Mouse (Mus musculus) heart, embryonic 15.5 days (tissue): Measurements from ENCODE around the gene Tomm40l. TPM values are rescaled to one million over a fixed set of nuclear protein-coding genes. Genes with fewer than 3 reads are reported as not detected.

Experiments
- ATAC-seq: fragments of 200-750 bp; cut with Nextera tagmentation; replicated peaks from 2 replicates; pipeline ENCODE4 v1.8.0; 2017; ENCODE audit warnings: low read depth, moderate TSS enrichment; ENCODE audit not compliant: insufficient number of reproducible peaks, insufficient read depth, low FRiP score
- H3K27ac ChIP-seq: fragments of 300-500 bp; sonication (generic); 2 replicates; pipeline ENCODE4 v1.5.1; 2015; ENCODE audit warnings: mild to moderate bottlenecking, inconsistent platforms
- H3K27me3 ChIP-seq: fragments of 300-500 bp; sonication (generic); 2 replicates; pipeline ENCODE4 v1.6.1; 2015; ENCODE audit warnings: inconsistent platforms
- H3K36me3 ChIP-seq: fragments of 300-500 bp; sonication (generic); 2 replicates; pipeline ENCODE4 v1.6.1; 2015; ENCODE audit warnings: mild to moderate bottlenecking, inconsistent platforms
- H3K4me1 ChIP-seq: fragments of 300-500 bp; sonication (generic); replicated peaks from 2 replicates; pipeline ENCODE4 v1.6.1; 2015; ENCODE audit warnings: inconsistent platforms
- H3K4me2 ChIP-seq: fragments of 300-500 bp; sonication (generic); 2 replicates; pipeline ENCODE4 v1.6.1; 2015; ENCODE audit warnings: inconsistent platforms, mild to moderate bottlenecking, moderate library complexity
- H3K4me3 ChIP-seq: fragments of 300-500 bp; sonication (generic); 2 replicates; pipeline ENCODE4 v1.5.1; 2015; ENCODE audit warnings: mild to moderate bottlenecking, inconsistent platforms
- H3K9ac ChIP-seq: fragments of 300-500 bp; sonication (generic); 2 replicates; pipeline ENCODE4 v1.6.1; 2015; ENCODE audit warnings: mild to moderate bottlenecking, inconsistent platforms
- H3K9me3 ChIP-seq: fragments of 300-500 bp; sonication (generic); replicated peaks from 2 replicates; pipeline ENCODE4 v1.6.1; 2016; ENCODE audit warnings: inconsistent platforms
- WGBS: fragments of 180-500 bp; shearing (Covaris S2); methylation state at CpG from one replicate; pipeline ENCODE4 v1.1.7; 2015; ENCODE audit warnings: mixed read lengths; 5-methylcytosine and 5-hydroxymethylcytosine counted together
- polyA plus RNA-seq: library from polyadenylated mRNA; unstranded; fragments of >200 nt; fragmentation: Nextera tagmentation; extraction: Ambion mirVana; gene quantifications from 2 replicates; pipeline ENCODE4 v1.2.1, GENCODE M21; 2015

Gene Tomm40l
- polyA plus RNA-seq = 55.6 and 57.9 TPM in 2 replicates

GRCm38 (mm10) chr1:171222238-171223155, at the start of gene Tomm40l:
Gene Tomm40l, minus strand, starts transcription at chr1:171222514.
- Histone ChIP-seq H3K4me2 (peak within 1 kb of the TSS; percentile 81), H3K9ac (peak within 1 kb of the TSS; percentile 56), H3K4me3 (peak within 1 kb of the TSS; percentile 60), H3K27ac (peak within 1 kb of the TSS; percentile 94), H3K36me3 (peaks cover 21% of the 10 kb centered on the region; the same call in 1 of the 2 replicates), H3K9me3 (no peaks in the 10 kb centered on the region), H3K27me3 (no peaks in the 10 kb centered on the region), H3K4me1 (peaks cover 15% of the 10 kb centered on the region)
- ATAC-seq = peak; percentile 97
- WGBS = 2% methylated on average over 28 of the region's 28 CpGs

- H3K4me1 ChIP-seq = peaks cover 12% of the 10 kb centered on the region
- no peak for ATAC-seq
- H3K27me3 ChIP-seq = no peaks in the 10 kb centered on the region
- 0 out of 2 replicates have a peak overlapping the region, but pooled peaks have one; percentile 83 for H3K4me2 ChIP-seq
- WGBS = 87% methylated on average over 3 of the region's 3 CpGs
- H3K4me3 ChIP-seq = no peak overlapping the region
- no peaks in the 10 kb centered on the region for H3K9me3 ChIP-seq
- H3K9ac ChIP-seq = no peak overlapping the region
- H3K36me3 ChIP-seq = peaks cover 47% of the 10 kb centered on the region
- no peak overlapping the region for H3K27ac ChIP-seq
Observed at GRCm38 (mm10) chr1:171272086-171272485, 49.8 kb upstream of the Tomm40l start.

GRCm38 (mm10) chr1:171271622-171272021, 49.3 kb upstream of the Tomm40l start:
- no peaks in the 10 kb centered on the region for H3K9me3 ChIP-seq
- no peak overlapping the region for H3K9ac ChIP-seq
- peaks cover 42% of the 10 kb centered on the region for H3K36me3 ChIP-seq
- 62% methylated on average over 10 of the region's 10 CpGs for WGBS
- no peaks in the 10 kb centered on the region for H3K27me3 ChIP-seq
- peak overlapping the region; percentile 83; the same call in 1 of the 2 replicates for H3K4me2 ChIP-seq
- peaks cover 12% of the 10 kb centered on the region for H3K4me1 ChIP-seq
- peak overlapping the region; percentile 89; the same call in 1 of the 2 replicates for H3K4me3 ChIP-seq
- ATAC-seq = no peak
- no peak overlapping the region for H3K27ac ChIP-seq

DNA sequence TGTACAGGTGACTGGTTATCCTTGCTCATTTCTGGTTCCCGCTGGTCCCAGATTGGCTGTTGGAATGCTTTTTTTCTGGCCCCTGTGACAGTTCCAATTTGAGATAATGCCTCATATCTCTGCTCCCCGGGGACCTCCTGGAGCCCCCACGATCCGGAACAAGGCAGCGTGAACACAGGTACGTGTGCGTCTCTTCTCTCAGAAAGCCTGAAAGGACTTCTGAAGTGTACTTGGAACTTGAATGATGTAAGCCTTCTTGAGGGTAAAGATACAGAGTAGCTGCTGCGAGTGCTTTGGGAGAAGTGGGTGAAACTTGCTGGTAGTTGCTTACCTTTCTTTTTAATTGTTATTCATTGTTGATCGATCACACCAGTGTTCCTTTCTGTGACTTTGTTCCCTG, 48.9 kb upstream of the Tomm40l start:
- peak overlapping the region; percentile 83 for H3K4me2 ChIP-seq
- no peaks in the 10 kb centered on the region for H3K9me3 ChIP-seq
- H3K36me3 ChIP-seq = peaks cover 38% of the 10 kb centered on the region
- no peaks in the 10 kb centered on the region for H3K27me3 ChIP-seq
- H3K4me3 ChIP-seq = peak overlapping the region; percentile 89
- peaks cover 12% of the 10 kb centered on the region for H3K4me1 ChIP-seq
- 35% methylated on average over 9 of the region's 9 CpGs for WGBS
- no peak for ATAC-seq
- peak overlapping the region; percentile 83 for H3K9ac ChIP-seq
- 0 out of 2 replicates have a peak overlapping the region, but pooled peaks have one; percentile 72 for H3K27ac ChIP-seq

GRCm38 (mm10) chr1:171270573-171270900, 48.2 kb upstream of the Tomm40l start:
- Histone ChIP-seq H3K27ac (peak overlapping the region; percentile 72), H3K4me2 (peak overlapping the region; percentile 83), H3K27me3 (no peaks in the 10 kb centered on the region), H3K9me3 (no peaks in the 10 kb centered on the region), H3K36me3 (peaks cover 31% of the 10 kb centered on the region), H3K9ac (peak overlapping the region; percentile 83), H3K4me3 (peak overlapping the region; percentile 89), H3K4me1 (peaks cover 12% of the 10 kb centered on the region)
- WGBS = under 1% methylated on average over 19 of the region's 19 CpGs
- peak; percentile 75 for ATAC-seq

GRCm38 (mm10) chr1:171269848-171270572, 47.7 kb upstream of the Tomm40l start, which contains the start of gene B4galt3:
Gene B4galt3, plus strand, starts transcription at chr1:171270328.
- ATAC-seq = peak; percentile 92
- no peaks in the 10 kb centered on the region for H3K9me3 ChIP-seq
- H3K4me2 ChIP-seq = peak within 1 kb of the TSS; percentile 83
- H3K27me3 ChIP-seq = no peaks in the 10 kb centered on the region
- H3K4me3 ChIP-seq = peak within 1 kb of the TSS; percentile 89
- H3K9ac ChIP-seq = peak within 1 kb of the TSS; percentile 83
- peaks cover 12% of the 10 kb centered on the region for H3K4me1 ChIP-seq
- H3K36me3 ChIP-seq = peaks cover 26% of the 10 kb centered on the region
- H3K27ac ChIP-seq = peak within 1 kb of the TSS; percentile 72
- 3% methylated on average over 36 of the region's 36 CpGs for WGBS

DNA sequence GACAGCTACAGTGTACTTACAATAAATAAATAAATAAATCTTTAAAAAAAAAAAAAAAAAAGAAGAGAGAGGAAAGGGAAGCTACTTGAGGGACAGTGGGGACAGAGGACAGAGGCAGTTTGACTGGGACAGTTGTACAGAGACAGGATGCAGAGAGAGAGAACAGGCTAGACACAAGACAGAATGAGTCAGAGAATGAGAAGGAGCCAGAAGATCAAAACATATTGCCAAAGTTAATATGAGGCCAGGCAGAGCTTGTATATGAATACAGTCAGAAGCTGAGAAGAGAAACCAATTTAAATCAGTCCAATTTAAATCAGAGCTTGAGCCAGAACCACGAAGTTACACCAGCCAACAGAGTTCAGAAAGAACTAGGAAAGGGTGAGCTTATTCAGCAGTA, 46.0 kb upstream of the Tomm40l start:
- Histone ChIP-seq H3K36me3 (peaks cover 10% of the 10 kb centered on the region), H3K27ac (no peak overlapping the region), H3K27me3 (no peaks in the 10 kb centered on the region), H3K4me3 (no peak overlapping the region), H3K9ac (no peak overlapping the region), H3K4me1 (peaks cover 18% of the 10 kb centered on the region), H3K9me3 (no peaks in the 10 kb centered on the region), H3K4me2 (no peak overlapping the region)
- WGBS = 71% methylated on average over 1 of the region's 1 CpGs
- ATAC-seq = no peak

DNA sequence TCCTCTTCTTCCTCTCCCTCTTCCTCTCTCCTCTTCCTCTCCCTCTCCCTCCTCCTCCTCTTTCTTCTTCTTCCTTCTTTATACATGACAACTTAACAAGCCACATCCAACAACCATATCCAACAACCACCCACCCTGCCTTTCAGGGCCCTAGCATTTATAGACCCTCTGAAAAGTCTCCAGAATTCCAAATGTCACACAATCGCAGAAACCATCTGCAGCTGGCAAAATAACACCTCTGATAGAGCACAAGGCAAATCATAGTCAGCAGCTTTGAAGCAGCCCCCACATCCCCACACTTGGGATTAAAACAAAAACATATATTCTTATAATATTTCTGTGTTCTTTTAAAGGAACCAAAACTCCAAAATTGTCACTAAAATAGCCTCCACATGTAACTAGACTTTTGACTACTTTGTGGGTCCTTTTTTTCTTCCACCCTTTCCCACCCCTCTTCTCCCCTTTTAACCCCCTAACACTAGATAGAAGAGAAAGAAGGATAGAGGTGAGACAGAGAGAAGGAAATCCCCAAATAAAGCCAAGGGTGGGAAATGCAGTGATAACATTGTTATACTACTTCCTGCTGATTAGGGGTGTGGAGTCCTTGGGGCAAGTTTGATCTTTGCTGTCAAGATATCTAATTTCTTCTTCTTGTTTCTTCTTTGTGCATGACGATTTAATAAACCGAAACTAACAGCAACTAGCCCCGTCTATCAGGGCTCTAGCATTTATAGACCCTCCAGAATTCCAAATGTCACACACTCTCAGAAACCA, 43.8 kb upstream of the Tomm40l start:
- Histone ChIP-seq H3K27ac (peak overlapping the region; percentile 16; the same call in 1 of the 2 replicates), H3K4me3 (no peak overlapping the region), H3K36me3 (no peaks in the 10 kb centered on the region), H3K4me2 (no peak overlapping the region), H3K4me1 (peaks cover 20% of the 10 kb centered on the region), H3K9me3 (no peaks in the 10 kb centered on the region), H3K9ac (no peak overlapping the region), H3K27me3 (no peaks in the 10 kb centered on the region)
- ATAC-seq = no peak
- 47% methylated on average over 4 of the region's 4 CpGs for WGBS

GRCm38 (mm10) chr1:171263666-171264461, 41.5 kb upstream of the Tomm40l start:
- no peaks in the 10 kb centered on the region for H3K9me3 ChIP-seq
- H3K27me3 ChIP-seq = no peaks in the 10 kb centered on the region
- WGBS = 70% methylated on average over 3 of the region's 3 CpGs
- H3K36me3 ChIP-seq = no peaks in the 10 kb centered on the region
- H3K4me2 ChIP-seq = peak overlapping the region; percentile 67
- no peak; the same call in 1 of the 2 replicates for ATAC-seq
- no peak overlapping the region for H3K9ac ChIP-seq
- H3K4me1 ChIP-seq = peaks cover 22% of the 10 kb centered on the region
- H3K4me3 ChIP-seq = no peak overlapping the region
- peak overlapping the region; percentile 96 for H3K27ac ChIP-seq

DNA sequence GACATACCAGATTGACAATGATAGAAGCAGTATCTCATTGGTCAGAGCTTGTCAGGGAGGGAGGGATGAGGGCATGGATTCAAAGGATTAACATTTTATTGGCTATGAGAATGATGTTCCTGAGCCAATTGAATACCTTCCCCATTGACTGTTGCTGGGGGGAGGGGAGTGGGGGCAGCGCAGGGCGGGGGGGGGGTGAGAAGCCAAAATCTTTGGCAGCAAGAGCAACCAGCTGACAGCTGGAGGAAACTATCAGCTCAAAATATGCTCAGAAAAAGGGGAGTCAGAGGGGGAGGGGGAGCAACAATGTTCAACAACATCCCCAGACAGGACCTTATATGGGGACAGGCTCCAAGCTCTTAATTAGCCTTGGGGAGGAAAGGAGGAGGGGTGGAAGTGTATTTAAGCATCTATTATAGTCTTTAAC, 40.9 kb upstream of the Tomm40l start:
- H3K9me3 ChIP-seq = no peaks in the 10 kb centered on the region
- peak overlapping the region; percentile 96 for H3K27ac ChIP-seq
- H3K4me1 ChIP-seq = peaks cover 23% of the 10 kb centered on the region
- H3K27me3 ChIP-seq = no peaks in the 10 kb centered on the region
- peak overlapping the region; percentile 67 for H3K4me2 ChIP-seq
- H3K4me3 ChIP-seq = peak overlapping the region; percentile 34; the same call in 1 of the 2 replicates
- no peaks in the 10 kb centered on the region for H3K36me3 ChIP-seq
- WGBS = 0% methylated on average over 2 of the region's 2 CpGs
- no peak overlapping the region for H3K9ac ChIP-seq
- peak; percentile 84 for ATAC-seq
